Mouse (Mus musculus): ENCODE results near the gene Btbd35f9.
"Not testable (repeated sequence)": the region's sequence is repeated elsewhere in the genome, so short reads cannot be mapped to it uniquely, and the experiment has no call there.

Btbd35f9 gene

DNA sequence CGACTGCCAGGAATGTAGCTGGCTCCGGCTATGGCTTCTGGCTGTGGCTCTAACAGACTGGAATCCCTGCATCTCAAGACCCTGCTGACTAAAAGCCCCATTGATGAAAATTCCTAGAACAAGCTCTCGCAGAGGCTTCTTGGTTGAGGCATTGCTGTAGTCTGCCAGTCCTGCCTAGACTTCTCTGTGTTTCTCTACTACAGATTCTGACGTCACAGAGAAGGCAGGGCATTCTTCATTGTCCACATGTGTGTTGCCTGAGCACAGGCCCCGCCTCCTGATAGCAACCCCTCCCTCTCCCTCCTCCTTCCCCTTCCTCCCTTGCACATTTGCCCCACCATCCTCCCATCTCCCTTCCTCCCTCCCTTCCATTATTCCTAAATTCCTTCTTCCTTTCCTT is at the start of gene Btbd35f9:
TSS of gene Btbd35f9 (minus strand) at position 101 of the 400 bp plus-strand sequence.
- not testable (repeated sequence) for DNase-seq (ENCODE audit: low spot score)

Measured in spleen, adult 12 weeks (tissue).